Mouse (Mus musculus) heart, adult 2 months (tissue): ENCODE measurements around the gene Galnt6.

Source experiments
- CTCF ChIP-seq: fragments of 200-600 bp; IDR thresholded peaks from 2 replicates; pipeline ENCODE4 v1.8.1; 2022; ENCODE audit warnings: antibody characterized with exemption, mild to moderate bottlenecking, moderate library complexity
- EP300 ChIP-seq: fragments of 200-500 bp; IDR thresholded peaks from 2 replicates; pipeline ENCODE4 v1.6.1; 2011; ENCODE audit warnings: low read depth, low read length, control low read depth; ENCODE audit not compliant: insufficient read depth
- POLR2A ChIP-seq: fragments of 200-500 bp; IDR thresholded peaks from 2 replicates; pipeline ENCODE4 v1.6.1; 2011; ENCODE audit warnings: mild to moderate bottlenecking, low read depth, low read length, control low read depth; ENCODE audit not compliant: insufficient read depth

DNA sequence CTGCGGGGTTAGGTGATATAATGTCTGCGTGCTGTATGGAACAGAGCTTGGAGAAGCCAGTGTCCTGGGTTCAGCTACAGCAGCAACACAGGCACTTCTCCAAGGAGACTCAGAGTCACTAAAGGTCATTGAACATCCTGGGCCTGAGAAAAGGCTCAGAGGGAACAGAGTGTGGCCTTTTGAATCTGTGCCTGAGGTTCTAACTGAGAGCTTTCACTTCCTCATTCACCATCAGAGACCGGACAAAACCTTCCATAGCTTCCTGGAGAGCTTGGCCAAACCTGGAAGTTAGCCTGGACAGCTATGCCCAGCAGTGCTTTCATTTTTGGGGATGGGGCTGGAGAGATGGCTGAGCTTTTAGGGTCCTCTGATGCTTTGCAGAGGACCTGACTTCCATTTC, 8.5 kb upstream of the Galnt6 start:
- TF ChIP-seq CTCF (no peak), POLR2A (no peak), EP300 (no peak)
